Mouse (Mus musculus) midbrain, embryonic 16.5 days (tissue): ENCODE results near the gene Itpk1. TPM values are rescaled to one million over a fixed set of nuclear protein-coding genes. Genes with fewer than 3 reads are reported as not detected.
A peak's percentile ranks its signal among the peaks of the same experiment; 100 is the strongest.

Experiments
- ATAC-seq: fragments of 200-750 bp; cut with Nextera tagmentation; 2 replicates; pipeline ENCODE4 v1.8.0; 2017; ENCODE audit warnings: moderate TSS enrichment
- H3K27ac ChIP-seq: fragments of 300-500 bp; sonication (generic); 2 replicates; pipeline ENCODE4 v1.5.1; 2014; ENCODE audit warnings: mild to moderate bottlenecking, low read length, mixed read lengths
- H3K27me3 ChIP-seq: fragments of 300-500 bp; sonication (generic); 2 replicates; pipeline ENCODE4 v1.6.1; 2014; ENCODE audit warnings: low read depth, low read length, mixed read lengths; ENCODE audit not compliant: control insufficient read depth, insufficient read depth
- H3K36me3 ChIP-seq: fragments of 300-500 bp; sonication (generic); 2 replicates; pipeline ENCODE4 v1.6.1; 2014; ENCODE audit warnings: mild to moderate bottlenecking, low read length, moderate library complexity, mixed read lengths; ENCODE audit not compliant: control insufficient read depth, insufficient read depth
- H3K4me1 ChIP-seq: fragments of 300-500 bp; sonication (generic); 2 replicates; pipeline ENCODE4 v1.6.1; 2014; ENCODE audit warnings: mild to moderate bottlenecking, low read length, mixed read lengths; ENCODE audit not compliant: control insufficient read depth, insufficient read depth
- H3K4me2 ChIP-seq: fragments of 300-500 bp; sonication (generic); 2 replicates; pipeline ENCODE4 v1.6.1; 2014; ENCODE audit warnings: mild to moderate bottlenecking, low read length, mixed read lengths
- H3K4me3 ChIP-seq: fragments of 300-500 bp; sonication (generic); 2 replicates; pipeline ENCODE4 v1.5.1; 2014; ENCODE audit warnings: low read depth, mild to moderate bottlenecking, low read length, moderate library complexity, mixed read lengths
- H3K9ac ChIP-seq: fragments of 300-500 bp; sonication (generic); 2 replicates; pipeline ENCODE4 v1.6.1; 2014; ENCODE audit warnings: low read depth, low read length, mixed read lengths
- H3K9me3 ChIP-seq: fragments of 300-500 bp; sonication (generic); replicated peaks from 2 replicates; pipeline ENCODE4 v1.6.1; 2014; ENCODE audit warnings: mild to moderate bottlenecking, low read length, mixed read lengths; ENCODE audit not compliant: control insufficient read depth, poor library complexity, severe bottlenecking
- WGBS: fragments of 180-500 bp; shearing (Covaris S2); extraction: QIAGEN DNeasy Blood & Tissue Kit; methylation state at CpG from one replicate; pipeline ENCODE4 v1.1.7; 2014; 5-methylcytosine and 5-hydroxymethylcytosine counted together
- polyA plus RNA-seq: library from polyadenylated mRNA; unstranded; fragments of >200 nt; fragmentation: Nextera tagmentation; extraction: Ambion mirVana; gene quantifications from 2 replicates; pipeline ENCODE4 v1.2.1, GENCODE M21; 2015

Itpk1 gene
- polyA plus RNA-seq, 1 experiment from 2014 or later, result 39.3 TPM

GRCm38 (mm10) chr12:102545122-102545521 is 159.6 kb downstream of the Itpk1 start:
- no peaks in the 10 kb centered on the region for H3K36me3 ChIP-seq
- no peaks in the 10 kb centered on the region for H3K27me3 ChIP-seq
- H3K9me3 ChIP-seq, result no peaks in the 10 kb centered on the region
- no peak overlapping the region for H3K9ac ChIP-seq
- no peaks in the 10 kb centered on the region for H3K4me1 ChIP-seq
- no peak overlapping the region for H3K4me3 ChIP-seq
- peak overlapping the region; percentile 29 for H3K27ac ChIP-seq
- peak; percentile 71; the same call in 1 of the 2 replicates for ATAC-seq
- H3K4me2 ChIP-seq, result no peak overlapping the region
- 44% methylated on average over 6 of the region's 6 CpGs for WGBS

DNA sequence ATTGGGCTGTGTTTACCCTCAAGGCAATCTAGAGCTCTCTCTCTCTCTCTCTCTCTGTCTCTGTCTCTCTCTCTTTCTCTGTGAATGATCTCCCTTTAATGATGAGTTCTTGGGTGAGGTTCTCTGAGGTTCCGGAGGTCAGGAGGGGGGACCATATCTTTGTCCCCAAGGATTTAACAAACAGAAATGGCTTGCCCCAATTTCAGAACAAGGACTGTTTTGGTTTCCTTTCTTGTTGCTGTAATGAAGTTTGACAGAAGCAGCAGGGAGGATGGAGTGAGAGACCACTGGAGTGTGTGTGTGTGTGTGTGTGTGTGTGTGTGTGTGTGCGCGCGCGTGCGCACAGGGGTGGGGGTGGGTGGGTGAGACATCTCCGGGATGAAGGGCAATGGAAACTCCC is 163.6 kb downstream of the Itpk1 start:
- H3K4me1 ChIP-seq, result no peaks in the 10 kb centered on the region
- no peak overlapping the region for H3K9ac ChIP-seq
- ATAC-seq, result no peak
- H3K27ac ChIP-seq, result no peak overlapping the region
- WGBS, result 98% methylated on average over 7 of the region's 7 CpGs
- H3K4me2 ChIP-seq, result no peak overlapping the region
- no peaks in the 10 kb centered on the region for H3K9me3 ChIP-seq
- no peaks in the 10 kb centered on the region for H3K36me3 ChIP-seq
- H3K27me3 ChIP-seq, result no peaks in the 10 kb centered on the region
- H3K4me3 ChIP-seq, result no peak overlapping the region

DNA sequence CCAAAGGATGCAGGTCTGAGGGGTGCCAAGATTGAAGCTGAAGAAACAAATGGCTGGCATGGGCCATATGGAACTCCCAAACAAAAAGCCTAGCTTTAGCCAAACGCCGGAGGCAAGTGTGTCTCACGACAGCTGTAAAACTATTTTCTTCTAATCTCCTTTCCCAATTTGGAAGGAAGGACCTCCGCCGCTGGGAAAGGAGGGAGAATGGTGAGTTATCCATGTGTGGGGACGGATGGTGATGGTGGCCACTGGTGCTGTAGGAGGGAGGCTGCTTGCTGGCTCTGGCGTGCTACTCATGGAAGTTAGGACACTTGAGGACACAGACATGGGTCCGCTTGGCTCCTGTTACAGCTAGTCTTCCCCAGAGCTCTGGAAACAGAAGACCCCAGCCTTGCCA is 164.5 kb downstream of the Itpk1 start:
- Histone ChIP-seq H3K9ac (no peak overlapping the region), H3K4me3 (no peak overlapping the region), H3K9me3 (no peaks in the 10 kb centered on the region), H3K27ac (no peak overlapping the region), H3K27me3 (no peaks in the 10 kb centered on the region), H3K4me1 (no peaks in the 10 kb centered on the region), H3K4me2 (no peak overlapping the region), H3K36me3 (no peaks in the 10 kb centered on the region)
- WGBS, result 85% methylated on average over 8 of the region's 8 CpGs
- no peak for ATAC-seq

DNA sequence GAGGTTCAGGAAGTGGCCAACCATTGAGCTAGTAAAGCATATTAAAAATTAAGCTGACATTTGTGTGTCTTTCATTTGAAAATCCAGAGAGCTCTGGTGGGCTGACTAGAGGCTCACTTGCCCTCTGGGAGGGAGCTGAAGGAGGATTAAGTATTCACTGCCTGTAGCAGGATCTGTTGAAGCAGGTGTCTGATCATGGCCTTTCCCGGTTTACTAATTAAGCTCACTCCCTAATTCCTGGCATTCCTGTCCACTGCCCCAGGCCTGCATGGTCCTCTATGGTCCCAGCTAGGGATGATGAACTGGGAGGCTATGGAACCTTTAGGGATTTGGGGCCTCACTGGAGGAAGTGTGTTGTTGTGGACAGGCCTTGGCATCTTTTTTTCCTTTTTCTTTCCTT is 168.9 kb downstream of the Itpk1 start:
- Histone ChIP-seq H3K4me2 (no peak overlapping the region), H3K9ac (no peak overlapping the region), H3K36me3 (no peaks in the 10 kb centered on the region), H3K4me3 (no peak overlapping the region), H3K27ac (no peak overlapping the region), H3K4me1 (no peaks in the 10 kb centered on the region), H3K9me3 (no peaks in the 10 kb centered on the region), H3K27me3 (no peaks in the 10 kb centered on the region)
- 11% methylated on average over 1 of the region's 1 CpGs for WGBS
- no peak for ATAC-seq

GRCm38 (mm10) chr12:102527989-102528388 is 176.7 kb downstream of the Itpk1 start:
- no peak overlapping the region for H3K9ac ChIP-seq
- H3K36me3 ChIP-seq, result no peaks in the 10 kb centered on the region
- H3K27me3 ChIP-seq, result no peaks in the 10 kb centered on the region
- no peak overlapping the region for H3K4me2 ChIP-seq
- 70% methylated on average over 5 of the region's 5 CpGs for WGBS
- no peaks in the 10 kb centered on the region for H3K9me3 ChIP-seq
- H3K4me3 ChIP-seq, result no peak overlapping the region
- H3K27ac ChIP-seq, result no peak overlapping the region
- H3K4me1 ChIP-seq, result no peaks in the 10 kb centered on the region; the same call in 1 of the 2 replicates
- ATAC-seq, result no peak

GRCm38 (mm10) chr12:102524760-102525159 is 180.0 kb downstream of the Itpk1 start:
- Histone ChIP-seq H3K9me3 (no peaks in the 10 kb centered on the region), H3K27ac (no peak overlapping the region), H3K4me3 (no peak overlapping the region), H3K4me1 (peaks cover 4% of the 10 kb centered on the region; the same call in 1 of the 2 replicates), H3K27me3 (no peaks in the 10 kb centered on the region), H3K9ac (no peak overlapping the region), H3K36me3 (no peaks in the 10 kb centered on the region), H3K4me2 (no peak overlapping the region)
- 22% methylated on average over 6 of the region's 6 CpGs for WGBS
- no peak for ATAC-seq

GRCm38 (mm10) chr12:102524216-102524615 is 180.5 kb downstream of the Itpk1 start:
- Histone ChIP-seq H3K36me3 (no peaks in the 10 kb centered on the region), H3K9ac (no peak overlapping the region), H3K27me3 (no peaks in the 10 kb centered on the region), H3K9me3 (no peaks in the 10 kb centered on the region), H3K4me2 (no peak overlapping the region), H3K4me1 (peaks cover 4% of the 10 kb centered on the region; the same call in 1 of the 2 replicates), H3K27ac (no peak overlapping the region), H3K4me3 (no peak overlapping the region)
- ATAC-seq, result no peak
- WGBS, result 54% methylated on average over 3 of the region's 3 CpGs

DNA sequence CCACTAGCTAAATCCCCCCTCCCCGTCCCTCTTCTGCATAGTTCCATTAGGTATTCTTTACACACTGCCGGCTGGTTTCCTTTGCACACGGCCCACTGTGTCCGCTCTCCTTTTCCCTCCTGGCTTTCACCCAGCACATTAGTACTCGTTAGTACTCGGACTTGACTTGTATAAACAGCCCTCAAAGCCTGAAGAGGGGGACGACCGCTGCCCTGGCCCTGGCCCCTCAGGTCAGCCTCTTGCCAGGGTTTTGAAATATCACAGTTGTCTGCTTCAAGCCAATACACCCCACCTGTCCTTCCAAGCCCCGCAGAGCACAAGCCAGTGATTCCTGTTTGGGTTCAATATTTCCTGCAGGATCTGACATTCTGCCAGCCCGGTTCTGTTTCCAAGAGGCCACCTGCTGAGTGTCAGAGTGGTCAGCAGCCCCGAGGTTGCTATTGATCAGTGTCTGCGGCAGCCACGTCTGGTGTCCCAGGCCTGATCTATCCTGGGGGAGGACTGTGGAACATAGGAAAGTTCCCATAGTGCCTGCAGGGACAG is 182.9 kb downstream of the Itpk1 start:
- Histone ChIP-seq H3K9me3 (no peaks in the 10 kb centered on the region), H3K27ac (no peak overlapping the region), H3K27me3 (no peaks in the 10 kb centered on the region), H3K4me2 (no peak overlapping the region), H3K4me1 (0 out of 2 replicates have a peak, but pooled peaks cover 4% of the 10 kb centered on the region), H3K4me3 (no peak overlapping the region), H3K9ac (no peak overlapping the region), H3K36me3 (no peaks in the 10 kb centered on the region)
- ATAC-seq, result peak; percentile 64; the same call in 1 of the 2 replicates
- WGBS, result 41% methylated on average over 13 of the region's 13 CpGs

DNA sequence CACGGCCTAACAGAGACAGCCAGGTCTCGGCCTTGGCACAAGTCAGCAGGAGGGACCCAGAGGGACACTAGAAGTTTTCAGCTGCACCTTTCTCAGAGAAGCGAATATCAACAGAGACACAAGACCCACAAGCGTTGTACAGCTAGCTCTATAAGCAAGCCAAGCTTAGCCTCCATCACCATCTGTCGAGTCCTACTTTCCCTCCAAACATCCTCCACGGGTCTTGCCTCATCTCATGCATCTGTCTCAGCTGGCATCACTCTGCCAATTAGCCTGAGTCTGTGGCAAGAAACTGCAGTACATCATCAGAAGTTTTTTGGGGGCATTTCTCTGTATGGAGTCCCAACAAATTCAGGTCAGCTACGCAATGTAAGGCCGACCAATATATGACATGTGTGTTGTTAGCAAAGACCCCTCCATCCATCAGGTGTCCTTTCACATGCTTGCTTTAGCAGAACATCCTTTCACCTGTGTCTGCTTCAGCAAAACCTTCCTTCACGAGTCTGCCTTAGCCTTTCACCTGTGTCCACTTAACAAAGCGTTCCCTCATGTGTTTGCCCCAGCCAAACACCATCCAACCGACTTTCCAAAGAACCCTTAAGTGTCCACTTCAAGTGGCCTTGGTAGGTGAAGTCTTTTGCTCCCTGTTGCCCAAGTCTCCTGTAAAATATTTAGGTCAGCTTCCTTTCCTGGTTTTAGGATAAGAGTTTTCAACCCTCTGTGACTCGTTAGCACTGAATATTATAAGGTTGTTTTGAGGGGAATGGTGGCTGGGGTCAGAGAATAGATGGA is 184.6 kb downstream of the Itpk1 start:
- Histone ChIP-seq H3K9me3 (no peaks in the 10 kb centered on the region), H3K27me3 (no peaks in the 10 kb centered on the region), H3K27ac (no peak overlapping the region), H3K9ac (no peak overlapping the region), H3K4me2 (no peak overlapping the region), H3K4me3 (no peak overlapping the region), H3K36me3 (no peaks in the 10 kb centered on the region), H3K4me1 (0 out of 2 replicates have a peak, but pooled peaks cover 4% of the 10 kb centered on the region)
- whole genome bisulfite sequencing, result 90% methylated on average over 12 of the region's 12 CpGs
- ATAC-seq, result no peak
